Mouse (Mus musculus): ENCODE data around the gene Popdc2.

GRCm38 (mm10) chr16:38372876-38373275 is 10.9 kb downstream of the Popdc2 start:
- TF ChIP-seq CTCF (IDR thresholded peaks at IDR 0.05; ENCODE audit: extremely low read depth, insufficient read depth, low read length), result no peak
- no peak for TF ChIP-seq POLR2A (IDR thresholded peaks at IDR 0.05; ENCODE audit: extremely low read depth, insufficient read depth, low read length)
